Mouse (Mus musculus) right cerebral cortex, postnatal 36 days (tissue): ENCODE data around the gene Ccdc148.

Experiments used
- DNase-seq, 2 experiments: peaks; one replicate each; pipeline ENCODE4 v3.0.0; 2022; ENCODE audit warnings: low spot score in 2 of 2, mixed read lengths in 1 of 2

The Ccdc148 gene

DNA sequence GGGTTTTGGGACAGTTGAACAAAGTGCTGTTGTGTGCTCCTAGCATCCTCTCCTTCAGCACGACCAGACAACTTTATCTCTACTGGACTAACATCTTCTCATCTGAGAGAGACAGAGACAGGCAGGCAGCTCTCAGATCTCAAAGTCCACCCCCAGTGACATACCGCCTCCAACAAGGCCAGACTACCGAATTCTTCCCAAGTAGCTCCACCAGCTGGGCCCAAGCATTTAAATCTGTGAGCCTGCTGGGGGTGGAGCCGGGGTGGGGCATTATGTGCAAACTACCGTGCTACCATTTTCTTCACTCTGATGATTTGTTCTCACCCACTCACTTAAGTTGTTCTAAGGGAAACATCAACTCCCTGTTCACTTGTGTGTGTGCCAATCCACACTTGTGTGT lies 19.0 kb upstream of the Ccdc148 start:
- DNase-seq = no peak

GRCm38 (mm10) chr2:59178960-59179359 lies 18.5 kb upstream of the Ccdc148 start:
- DNase-seq = no peak

GRCm38 (mm10) chr2:59178191-59178590 lies 17.7 kb upstream of the Ccdc148 start:
- DNase-seq = peak; percentile 46 to 70

- no peak for DNase-seq
These were observed 15.4 kb upstream of the Ccdc148 start for GRCm38 (mm10) chr2:59175926-59176325.

DNA sequence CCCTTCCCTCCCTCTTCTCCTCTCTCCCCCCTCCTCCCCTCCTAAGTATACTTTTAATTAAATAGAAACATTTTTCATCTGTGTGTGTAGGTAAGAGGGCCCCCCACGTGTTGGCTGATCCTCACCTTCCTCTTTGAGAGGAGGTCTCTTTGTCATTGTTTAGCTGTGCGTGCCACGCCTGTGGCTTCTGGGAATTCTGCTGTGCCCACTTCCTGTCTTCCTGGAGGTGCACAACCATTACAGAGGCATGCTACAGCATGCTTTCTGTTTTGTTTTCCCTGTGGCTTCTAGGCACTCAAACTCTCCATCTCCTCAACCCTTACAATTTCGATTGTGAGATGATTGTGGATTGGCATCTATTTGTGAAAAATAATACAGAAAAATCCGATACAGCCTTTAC lies 11.1 kb upstream of the Ccdc148 start:
- DNase-seq = no peak

DNA sequence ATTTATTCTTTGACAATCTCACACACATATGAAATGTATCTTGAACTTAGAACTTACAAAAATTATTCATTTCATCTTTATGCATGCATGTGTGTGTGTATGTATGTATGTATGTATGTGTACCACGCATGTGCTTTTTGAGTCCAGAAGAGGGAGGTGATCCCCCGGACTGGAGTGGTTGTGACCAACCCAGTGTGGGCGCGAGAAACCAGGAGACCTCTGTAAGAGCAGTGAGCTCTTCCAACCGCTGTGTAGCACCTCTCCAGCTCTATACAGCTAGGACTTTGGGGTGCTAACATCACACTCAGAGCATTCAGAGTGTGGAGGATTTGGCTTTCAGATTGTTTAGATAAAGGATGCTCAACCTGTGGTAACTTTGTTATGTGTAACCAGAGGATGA lies 10.1 kb upstream of the Ccdc148 start:
- DNase-seq = no peak

- DNase-seq = no peak
These were observed 9.7 kb upstream of the Ccdc148 start for GRCm38 (mm10) chr2:59170208-59170589.

- no peak for DNase-seq
These were observed 9.2 kb upstream of the Ccdc148 start for GRCm38 (mm10) chr2:59169572-59170207.

DNA sequence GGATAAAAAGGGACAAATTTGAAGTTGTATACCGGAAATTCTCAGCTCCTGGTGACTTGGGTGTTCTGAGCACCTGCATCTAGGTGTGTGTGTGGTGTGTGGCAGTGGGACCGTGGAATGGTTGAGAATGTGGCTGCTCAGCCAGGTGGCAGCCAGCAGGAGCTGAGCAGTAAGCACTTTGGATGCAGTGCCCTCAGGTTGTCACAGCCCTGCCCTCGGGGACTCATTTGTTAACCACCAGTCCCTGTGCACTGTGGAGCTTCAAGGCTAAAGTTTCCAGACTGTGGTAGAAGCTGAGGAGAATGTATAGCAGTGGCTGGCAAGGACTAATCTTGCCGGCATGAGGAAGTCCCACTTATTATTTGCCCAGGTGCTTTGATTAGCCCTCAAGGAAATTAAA lies 7.3 kb upstream of the Ccdc148 start:
- no peak for DNase-seq

GRCm38 (mm10) chr2:59166976-59167375 lies 6.5 kb upstream of the Ccdc148 start:
- DNase-seq = no peak

DNA sequence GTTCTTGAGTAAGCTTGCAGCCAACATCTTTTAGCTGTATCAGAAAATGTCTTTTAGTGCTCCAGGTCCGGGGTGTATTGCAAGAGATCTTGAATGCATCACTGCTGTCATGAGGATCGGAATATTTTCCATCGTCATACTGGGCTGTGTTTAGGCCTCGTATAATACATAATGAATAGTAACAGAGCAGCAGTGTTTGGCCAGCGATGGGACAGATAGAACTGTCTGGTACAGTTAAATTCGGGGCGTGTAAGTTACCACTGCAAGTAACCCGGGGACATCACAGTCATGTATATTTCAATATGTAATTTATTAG lies 1.8 kb upstream of the Ccdc148 start:
- DNase-seq = no peak

- peak; percentile 53 to 66 for DNase-seq
These were observed 1.2 kb upstream of the Ccdc148 start for GRCm38 (mm10) chr2:59161441-59162284.

DNA sequence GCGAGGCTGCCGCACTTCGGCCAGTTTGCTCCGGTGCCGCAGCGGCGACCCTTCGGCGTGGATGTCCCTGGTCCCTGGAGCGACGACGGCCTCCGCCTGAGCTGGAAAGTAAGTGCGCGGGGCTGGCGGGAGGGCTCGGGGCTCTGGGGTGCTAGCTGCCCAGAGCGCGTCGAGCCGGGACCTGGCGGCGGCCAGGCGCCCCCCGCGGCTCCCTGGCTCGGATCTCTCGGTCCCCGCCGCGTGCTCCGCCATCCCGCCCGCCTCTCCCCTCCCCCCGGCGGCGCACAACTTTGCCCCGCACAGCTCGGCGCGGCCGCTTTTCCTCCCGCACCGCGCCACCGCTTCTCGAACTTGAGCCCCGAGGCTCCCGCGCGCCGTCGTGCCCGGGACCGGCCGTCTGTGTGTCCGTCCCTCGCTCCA lies 548 bp upstream of the Ccdc148 start:
- DNase-seq = peak in 1 of 2 experiments; percentile 20

DNA sequence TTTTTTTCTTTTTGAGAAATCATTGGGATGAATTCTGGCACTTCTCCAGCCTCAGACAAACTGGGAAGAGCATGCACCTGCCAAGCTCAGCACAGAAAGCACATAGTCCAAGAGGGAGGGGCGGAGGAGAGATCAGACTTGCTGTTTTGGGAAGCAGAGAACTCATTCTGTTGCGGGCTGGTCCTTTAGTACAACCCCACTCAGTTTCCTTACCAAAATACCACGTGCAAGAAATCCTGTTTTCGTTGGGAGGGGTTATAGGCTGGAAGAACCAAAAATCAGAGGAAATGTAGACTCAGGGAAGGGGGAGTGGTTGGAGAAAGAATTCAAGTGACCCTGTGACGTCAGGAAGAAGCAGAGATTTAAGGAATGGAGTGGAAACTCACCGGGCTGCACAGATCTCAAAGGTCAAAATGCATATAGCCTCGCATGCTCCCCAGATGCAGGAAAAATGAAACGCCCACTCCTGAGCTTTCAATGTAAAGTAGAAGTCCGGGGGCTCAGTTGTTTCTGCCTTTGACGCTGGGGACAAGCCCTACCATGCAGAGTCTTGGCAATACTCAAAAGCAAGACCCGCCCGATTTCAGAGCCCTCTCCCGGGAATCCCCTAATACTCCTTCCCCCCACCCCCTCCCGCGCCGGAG lies 400 bp downstream of the Ccdc148 start:
- peak in 1 of 2 experiments; percentile 32 for DNase-seq

- no peak for DNase-seq
These were observed 2.4 kb downstream of the Ccdc148 start for GRCm38 (mm10) chr2:59158117-59158516.

- DNase-seq = no peak
These were observed 5.1 kb downstream of the Ccdc148 start for GRCm38 (mm10) chr2:59155428-59155827.

DNA sequence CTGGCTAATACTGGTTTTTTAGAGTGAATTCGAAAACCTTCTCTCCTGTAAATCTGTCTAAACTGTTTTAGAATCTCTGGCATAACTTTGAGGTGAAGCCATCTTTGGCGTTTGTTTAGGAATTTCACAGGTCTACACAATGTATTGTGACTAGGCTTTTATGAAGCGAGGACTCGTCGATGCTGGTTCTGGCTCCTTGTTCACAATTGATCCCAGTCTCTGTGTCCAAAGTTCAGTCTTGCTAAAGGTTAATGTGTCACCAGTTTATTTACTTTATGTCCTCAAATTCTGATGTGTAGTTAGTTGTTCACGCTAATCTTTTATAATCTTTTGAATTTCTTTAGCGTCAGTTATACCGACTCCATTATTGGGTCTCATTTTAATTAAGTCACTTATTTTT lies 29.4 kb downstream of the Ccdc148 start:
- DNase-seq = no peak

DNA sequence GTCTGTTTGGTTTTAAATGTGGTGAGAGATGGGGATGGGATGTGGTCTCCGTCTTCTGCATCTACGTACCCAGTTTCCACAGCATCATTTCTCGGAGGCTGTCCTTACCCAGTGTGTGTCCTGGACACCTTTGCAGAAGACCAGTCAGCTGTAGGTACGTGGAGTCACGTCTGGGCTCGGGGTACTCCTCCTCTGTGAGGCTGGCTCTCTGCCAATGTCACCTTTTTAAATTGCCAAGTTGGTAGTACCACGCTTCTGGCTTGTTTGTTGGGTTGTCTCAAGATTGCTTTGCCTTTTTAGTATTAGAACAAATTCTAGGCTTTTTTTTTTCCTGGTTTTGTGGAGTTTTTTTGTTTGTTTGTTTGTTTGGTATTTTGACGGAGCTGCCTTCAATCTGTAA lies 30.7 kb downstream of the Ccdc148 start:
- no peak for DNase-seq

DNA sequence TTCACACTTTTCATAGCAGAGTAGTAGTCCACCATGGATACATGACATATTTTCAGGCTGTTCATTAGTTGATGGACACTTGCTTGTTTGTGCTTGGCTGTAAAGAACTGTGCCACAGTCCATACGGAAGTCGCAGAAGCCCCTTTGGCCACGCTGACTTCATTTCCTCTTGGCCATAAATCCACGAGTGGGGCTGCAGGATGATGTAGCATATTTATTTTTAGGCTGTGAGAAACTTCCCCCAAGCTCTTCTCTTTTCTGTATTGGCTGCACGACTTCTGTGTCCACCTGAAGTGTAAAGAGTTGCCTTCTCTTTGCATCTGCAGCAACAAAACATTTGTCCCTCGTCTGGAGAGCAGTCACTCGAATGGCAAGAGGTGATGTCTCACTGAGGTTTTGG lies 31.5 kb downstream of the Ccdc148 start:
- DNase-seq = no peak

DNA sequence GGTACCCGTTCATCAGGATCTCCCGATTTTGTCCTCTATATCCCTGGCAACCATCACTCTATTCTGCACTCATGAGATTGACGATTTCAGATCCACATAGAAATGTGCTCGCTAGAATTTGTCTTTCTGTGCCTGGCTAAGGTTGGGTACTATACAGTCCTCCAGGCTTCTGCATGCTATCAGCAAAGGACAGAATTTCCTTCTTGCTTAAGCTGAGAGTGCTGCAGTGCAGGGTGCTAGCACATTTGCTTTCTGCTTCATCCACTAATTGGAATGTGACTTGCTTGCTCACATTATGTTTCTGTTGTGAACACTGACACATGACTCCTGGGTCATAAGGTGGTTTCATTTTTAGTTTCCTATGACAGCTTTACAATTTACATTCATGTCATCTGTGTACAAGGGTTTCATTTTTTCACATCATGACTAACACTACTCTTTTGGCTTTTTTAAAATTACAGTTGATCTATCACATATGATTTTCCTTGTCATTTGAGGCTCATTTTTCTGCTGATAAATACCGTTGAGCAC lies 104.8 kb downstream of the Ccdc148 start:
- DNase-seq = no peak

- peak; percentile 19 to 32 for DNase-seq
These were observed 106.1 kb downstream of the Ccdc148 start for GRCm38 (mm10) chr2:59054339-59054738.

- no peak for DNase-seq
These were observed 106.9 kb downstream of the Ccdc148 start for GRCm38 (mm10) chr2:59053461-59054039.
